Mouse (Mus musculus) E14TG2a.4 (cell line): ENCODE data around the gene Ilf2.

ENCODE experiments used
- CTCF ChIP-seq: conservative IDR thresholded peaks from 2 replicates; pipeline ENCODE4 v1.5.1; 2014; ENCODE audit warnings: low read length
- NANOG ChIP-seq: IDR thresholded peaks from 2 replicates; pipeline ENCODE4 v1.6.1; 2014; ENCODE audit warnings: borderline replicate concordance, low read length, mixed read lengths
- POU5F1 ChIP-seq: IDR thresholded peaks from 2 replicates; pipeline ENCODE4 v1.6.1; 2014; ENCODE audit warnings: low read length, borderline replicate concordance

- TF ChIP-seq CTCF (no peak), POU5F1 (no peak), NANOG (no peak)
Observed at GRCm38 (mm10) chr3:90465686-90466310, 10.1 kb upstream of the Ilf2 start, which contains the start of gene Npr1.
